Mouse (Mus musculus): Measurements from ENCODE around the gene Slc47a2. TPM values are rescaled to one million over a fixed set of nuclear protein-coding genes. Genes with fewer than 3 reads are reported as not detected.

Slc47a2 gene
- total and polyA plus RNA-seq, 3 experiments, result 0.15 to 0.25 TPM; not detected in 1

DNA sequence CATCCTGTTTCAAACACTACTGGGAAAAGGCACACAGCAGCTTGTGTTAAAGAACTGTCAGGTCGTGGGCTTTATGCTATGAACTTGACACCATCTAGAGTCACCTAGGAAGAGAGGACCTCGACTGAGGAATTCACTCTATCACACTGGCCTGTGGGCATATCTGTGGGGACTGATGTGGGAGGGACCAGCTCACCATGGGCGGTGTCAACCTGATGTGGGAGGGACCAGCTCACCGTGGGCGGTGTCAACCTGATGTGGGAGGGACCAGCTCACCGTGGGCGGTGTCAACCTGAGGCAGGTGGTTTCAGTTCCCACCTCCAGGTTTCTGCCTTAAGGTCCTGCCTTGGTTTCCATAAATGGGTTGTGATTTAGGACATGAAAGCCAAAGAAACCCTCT is 34.9 kb downstream of the Slc47a2 start:
- no peaks in the 10 kb centered on the region for H3K36me3 ChIP-seq (ENCODE audit: control insufficient read depth in 1 of 2, insufficient read depth in 2 of 2, low read length in 2 of 2)
- DNase-seq (ENCODE audit: low read depth, low spot score), result no peak
- no peaks in the 10 kb centered on the region for H3K27me3 ChIP-seq (ENCODE audit: control insufficient read depth in 1 of 2, insufficient read depth in 2 of 2, low read length in 2 of 2)
- 0 out of 4 replicates have a peak, but pooled peaks cover 0 to 4% of the 10 kb centered on the region in 2 experiments for H3K4me1 ChIP-seq (ENCODE audit: control insufficient read depth in 1 of 2, insufficient read depth in 2 of 2, low read length in 2 of 2)
- no peaks in the 10 kb centered on the region for H3K79me2 ChIP-seq (ENCODE audit: control insufficient read depth, insufficient read depth, low read length, poor library complexity)
- H3K9ac ChIP-seq (ENCODE audit: control insufficient read depth, low read depth, low read length, poor library complexity, severe bottlenecking), result no peak overlapping the region
- TF ChIP-seq MYC (IDR thresholded peaks at IDR 0.05; ENCODE audit: low read depth, low read length) (no peak), TCF12 (IDR thresholded peaks at IDR 0.05; ENCODE audit: low read depth, low read length) (no peak), TAL1 (IDR thresholded peaks at IDR 0.05; ENCODE audit: low read length) (no peak), MEF2A (IDR thresholded peaks at IDR 0.05; ENCODE audit: extremely low read depth, insufficient replicate concordance, low read depth, low read length, poor library complexity, severe bottlenecking) (no peak), CHD1 (IDR thresholded peaks at IDR 0.05; ENCODE audit: low read depth, low read length) (no peak), POLR2AphosphoS2 (IDR thresholded peaks at IDR 0.05; ENCODE audit: low read length) (no peak), JUND (IDR thresholded peaks at IDR 0.05; ENCODE audit: low read depth, low read length) (no peak), GATA1 (IDR thresholded peaks at IDR 0.05; ENCODE audit: low read depth, low read length) (no peak), RCOR1 (IDR thresholded peaks at IDR 0.05; ENCODE audit: low read depth, low read length) (no peak), MXI1 (IDR thresholded peaks at IDR 0.05; ENCODE audit: low read depth, low read length) (no peak), ZMIZ1 (IDR thresholded peaks at IDR 0.05; ENCODE audit: low read depth, low read length) (no peak), SMC3 (IDR thresholded peaks at IDR 0.05; ENCODE audit: low read depth, low read length) (no peak), E2F4 (IDR thresholded peaks at IDR 0.05; ENCODE audit: borderline replicate concordance, low read depth, low read length) (no peak), MAFK (IDR thresholded peaks at IDR 0.05; ENCODE audit: borderline replicate concordance, low read depth, low read length) (no peak), TBP (IDR thresholded peaks at IDR 0.05; ENCODE audit: low read depth, low read length) (no peak), EP300 (IDR thresholded peaks at IDR 0.05; ENCODE audit: low read depth in 1 of 2, low read length in 2 of 2) (no peak), MAZ (IDR thresholded peaks at IDR 0.05; ENCODE audit: low read depth, low read length) (no peak), USF2 (IDR thresholded peaks at IDR 0.05; ENCODE audit: borderline replicate concordance in 1 of 2, insufficient read depth in 1 of 2, low read depth in 1 of 2, low read length in 2 of 2) (no peak), GABPA (IDR thresholded peaks at IDR 0.05; ENCODE audit: low read depth, low read length) (no peak), RAD21 (IDR thresholded peaks at IDR 0.05; ENCODE audit: low read depth, low read length) (no peak)
- no peak overlapping the region for H3K27ac ChIP-seq (ENCODE audit: control insufficient read depth, low read depth, low read length)
- no peak overlapping the region for H3K4me3 ChIP-seq (ENCODE audit: control insufficient read depth in 1 of 2, insufficient read depth in 1 of 2, low read depth in 2 of 2, low read length in 2 of 2)
- H3K9me3 ChIP-seq (replicated peaks; ENCODE audit: insufficient read depth, low read length), result no peaks in the 10 kb centered on the region

DNA sequence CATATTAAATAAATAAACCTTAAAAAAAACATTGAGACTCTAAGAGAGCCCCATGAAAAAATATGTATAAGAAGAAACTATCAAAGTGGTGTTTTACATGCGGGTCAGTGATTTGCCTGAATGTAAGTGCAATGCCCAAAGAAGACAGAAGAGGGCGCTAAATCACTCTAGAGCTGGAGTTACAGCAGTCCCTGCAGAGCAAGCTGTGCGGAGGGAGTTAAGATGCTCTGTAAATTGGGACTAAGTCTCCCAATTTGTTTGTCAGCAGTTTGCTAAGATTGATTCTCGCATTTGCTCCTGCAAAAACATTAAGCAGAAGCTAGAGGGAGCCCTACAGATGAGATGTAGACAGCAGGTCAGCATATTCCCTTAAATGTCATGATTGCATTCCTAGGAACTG is 37.3 kb downstream of the Slc47a2 start:
- Histone ChIP-seq H3K27me3 (ENCODE audit: control insufficient read depth in 1 of 2, insufficient read depth in 2 of 2, low read length in 2 of 2) (no peaks in the 10 kb centered on the region), H3K4me3 (ENCODE audit: control insufficient read depth in 1 of 2, insufficient read depth in 1 of 2, low read depth in 2 of 2, low read length in 2 of 2) (peak overlapping the region; percentile 39 to 52; a peak in 3 of 4 replicates), H3K9ac (ENCODE audit: control insufficient read depth, low read depth, low read length, poor library complexity, severe bottlenecking) (no peak overlapping the region), H3K9me3 (replicated peaks; ENCODE audit: insufficient read depth, low read length) (no peaks in the 10 kb centered on the region), H3K36me3 (ENCODE audit: control insufficient read depth in 1 of 2, insufficient read depth in 2 of 2, low read length in 2 of 2) (no peaks in the 10 kb centered on the region), H3K27ac (ENCODE audit: control insufficient read depth, low read depth, low read length) (no peak overlapping the region), H3K4me1 (ENCODE audit: control insufficient read depth in 1 of 2, insufficient read depth in 2 of 2, low read length in 2 of 2) (peaks cover 3 to 11% of the 10 kb centered on the region in 2 experiments; a peak in 2 of 4 replicates), H3K79me2 (ENCODE audit: control insufficient read depth, insufficient read depth, low read length, poor library complexity) (no peaks in the 10 kb centered on the region)
- TF ChIP-seq SMC3 (IDR thresholded peaks at IDR 0.05; ENCODE audit: low read depth, low read length), result peak; percentile 95
- no peak for TF ChIP-seq TCF12 (IDR thresholded peaks at IDR 0.05; ENCODE audit: low read depth, low read length)
- no peak for TF ChIP-seq ELF1 (IDR thresholded peaks at IDR 0.05; ENCODE audit: low read depth, low read length)
- no peak for TF ChIP-seq NRF1 (IDR thresholded peaks at IDR 0.05; ENCODE audit: insufficient read depth, low read depth, low read length, poor library complexity, severe bottlenecking)
- TF ChIP-seq RAD21 (IDR thresholded peaks at IDR 0.05; ENCODE audit: low read depth, low read length), result peak; percentile 83
- no peak for TF ChIP-seq MAX (IDR thresholded peaks at IDR 0.05; ENCODE audit: low read length)
- TF ChIP-seq ZC3H11A (IDR thresholded peaks at IDR 0.05; ENCODE audit: low read depth, low read length), result peak; percentile 93
- peak; percentile 29; the same call in 1 of the 2 replicates for TF ChIP-seq ETS1 (IDR thresholded peaks at IDR 0.05; ENCODE audit: low read depth, low read length)
- TF ChIP-seq MYB (IDR thresholded peaks at IDR 0.05; ENCODE audit: low read depth, low read length), result no peak
- TF ChIP-seq CTCF (IDR thresholded peaks at IDR 0.05 in 2 of 3, conservative IDR thresholded peaks at IDR 0.05 in 1 of 3; ENCODE audit: control insufficient read depth in 1 of 3, insufficient read depth in 1 of 3, low read depth in 2 of 3, low read length in 3 of 3, poor library complexity in 1 of 3, severe bottlenecking in 1 of 3), result peak; percentile 67 to 88 (median 81)
- TF ChIP-seq SIN3A (IDR thresholded peaks at IDR 0.05; ENCODE audit: low read length), result peak; percentile 49; the same call in 1 of the 2 replicates
- peak; percentile 25; the same call in 1 of the 2 replicates for TF ChIP-seq USF1 (IDR thresholded peaks at IDR 0.05; ENCODE audit: low read depth, low read length)
- 0 out of 2 replicates have a peak, but pooled peaks have one; percentile 13 for TF ChIP-seq TBP (IDR thresholded peaks at IDR 0.05; ENCODE audit: low read depth, low read length)
- peak; percentile 41; the same call in 1 of the 2 replicates for TF ChIP-seq MXI1 (IDR thresholded peaks at IDR 0.05; ENCODE audit: low read depth, low read length)
- no peak for TF ChIP-seq E2F4 (IDR thresholded peaks at IDR 0.05; ENCODE audit: borderline replicate concordance, low read depth, low read length)
- 0 out of 2 replicates have a peak, but pooled peaks have one; percentile 33 for TF ChIP-seq ZNF384 (IDR thresholded peaks at IDR 0.05; ENCODE audit: low read depth, low read length)
- TF ChIP-seq MYC (IDR thresholded peaks at IDR 0.05; ENCODE audit: low read depth, low read length), result peak; percentile 68
- peak; percentile 90 for DNase-seq (ENCODE audit: low read depth, low spot score)

Data from MEL (cell line).